In the genomic region with DNA sequence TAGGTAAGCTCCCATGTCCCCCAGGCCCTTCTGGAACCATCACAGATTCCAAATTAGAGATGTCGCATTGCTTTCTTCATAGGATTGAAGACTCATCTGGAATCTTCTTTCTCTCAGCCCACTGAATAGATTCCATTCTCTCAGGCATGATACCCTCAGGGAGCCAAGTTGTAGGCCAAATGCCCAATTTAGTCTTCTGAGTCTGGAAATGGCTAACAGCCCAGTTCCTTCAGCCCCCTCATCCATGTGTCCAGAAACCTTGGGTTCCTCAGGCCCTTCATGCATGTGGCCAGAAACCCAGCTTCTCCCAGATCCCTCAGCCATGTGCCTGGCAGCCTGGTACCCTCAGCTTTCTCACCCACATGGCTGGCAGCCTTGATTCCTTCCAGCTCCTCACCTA, we compare ENCODE assay signal across 22 mouse cellular contexts.
DNase-seq lines count a peak whose midpoint lies in the region; ATAC-seq lines count a peak whose summit lies in the region.
"Had no signal": no experiment of that assay in that cellular context is flagged by ENCODE, and none has a peak within 500 bp of the region (broad histone marks: within the 10 kb centered on the region; RNA-seq: fewer than 3 reads in every experiment).

No protein-coding gene starts in this region.

- no peak overlapping the region for H3K9ac ChIP-seq in embryonic facial prominence, embryonic 12.5 days
- no peak overlapping the region for H3K9ac ChIP-seq in embryonic facial prominence, embryonic 13.5 days
- no peak overlapping the region for H3K9ac ChIP-seq in forebrain, embryonic 15.5 days (replicated peaks)
- H3K9ac ChIP-seq: heart, embryonic 13.5 days; hindbrain, embryonic 15.5 days; intestine, embryonic 15.5 days had no signal

- H3K4me2 ChIP-seq in embryonic facial prominence, embryonic 12.5 days (replicated peaks), result no peak overlapping the region
- no peak overlapping the region for H3K4me2 ChIP-seq in embryonic facial prominence, embryonic 13.5 days
- no peak overlapping the region for H3K4me2 ChIP-seq in forebrain, embryonic 15.5 days (replicated peaks)
- H3K4me2 ChIP-seq: heart, embryonic 13.5 days; hindbrain, embryonic 15.5 days; intestine, embryonic 15.5 days had no signal

- no peak for ATAC-seq in embryonic facial prominence, embryonic 12.5 days (ENCODE audit: insufficient number of reproducible peaks, insufficient read depth, low FRiP score, low TSS enrichment)
- no peak for ATAC-seq in embryonic facial prominence, embryonic 13.5 days (ENCODE audit: insufficient number of reproducible peaks, insufficient read depth, low FRiP score, low TSS enrichment, low read depth)
- ATAC-seq in forebrain, embryonic 15.5 days (replicated peaks), result no peak
- ATAC-seq: activated CD4-positive, CD25-positive, alpha-beta regulatory T cell, adult 4 months; CD4-positive, CD25-positive, alpha-beta regulatory T cell, adult 4 months; forebrain, embryonic 14.5 days; intestine, embryonic 15.5 days had no signal

- DNase-seq in embryonic facial prominence, embryonic 10.5 days (ENCODE audit: low spot score), result no peak
- peak; percentile 39 for DNase-seq in Muller cell, postnatal 12 days (ENCODE audit: inconsistent ontology term)
- no peak for DNase-seq in spleen, postnatal 10 days (ENCODE audit: low spot score in 2 of 2)
- DNase-seq: adrenal gland, adult 8-10 months; adrenal gland, postnatal 25 days; cerebellum, adult 18-20 months; cerebellum, adult 9-11 months; gastrocnemius, postnatal 25 days; heart, adult 2 months; heart, postnatal 14 days; heart, postnatal 4 days; kidney, adult 11 months had no signal

- H3K36me3 ChIP-seq in embryonic facial prominence, embryonic 12.5 days, result no peaks in the 10 kb centered on the region
- no peaks in the 10 kb centered on the region for H3K36me3 ChIP-seq in embryonic facial prominence, embryonic 10.5 days (replicated peaks)
- no peaks in the 10 kb centered on the region for H3K36me3 ChIP-seq in embryonic facial prominence, embryonic 13.5 days
- H3K36me3 ChIP-seq in forebrain, embryonic 15.5 days, result no peaks in the 10 kb centered on the region
- H3K36me3 ChIP-seq: hindbrain, embryonic 15.5 days; intestine, embryonic 15.5 days had no signal

- H3K4me3 ChIP-seq in embryonic facial prominence, embryonic 12.5 days, result no peak overlapping the region
- no peak overlapping the region for H3K4me3 ChIP-seq in embryonic facial prominence, embryonic 10.5 days
- no peak overlapping the region for H3K4me3 ChIP-seq in embryonic facial prominence, embryonic 13.5 days
- no peak overlapping the region for H3K4me3 ChIP-seq in forebrain, embryonic 15.5 days
- H3K4me3 ChIP-seq: heart, adult 2 months; heart, embryonic 10.5 days; heart, embryonic 13.5 days; hindbrain, embryonic 15.5 days; intestine, embryonic 15.5 days had no signal

- no peaks in the 10 kb centered on the region for H3K27me3 ChIP-seq in embryonic facial prominence, embryonic 12.5 days
- H3K27me3 ChIP-seq in embryonic facial prominence, embryonic 10.5 days (replicated peaks; ENCODE audit: low read depth, poor library complexity, severe bottlenecking), result no peaks in the 10 kb centered on the region
- H3K27me3 ChIP-seq in embryonic facial prominence, embryonic 13.5 days, result no peaks in the 10 kb centered on the region
- H3K27me3 ChIP-seq in forebrain, embryonic 15.5 days, result no peaks in the 10 kb centered on the region
- H3K27me3 ChIP-seq: heart, embryonic 13.5 days; hindbrain, embryonic 15.5 days; intestine, embryonic 15.5 days had no signal

- H3K4me1 ChIP-seq in embryonic facial prominence, embryonic 12.5 days, result peaks cover 7% of the 10 kb centered on the region
- H3K4me1 ChIP-seq in embryonic facial prominence, embryonic 10.5 days, result peaks cover 17% of the 10 kb centered on the region
- peaks cover 41% of the 10 kb centered on the region for H3K4me1 ChIP-seq in embryonic facial prominence, embryonic 13.5 days
- H3K4me1 ChIP-seq in forebrain, embryonic 15.5 days, result no peaks in the 10 kb centered on the region
- H3K4me1 ChIP-seq: heart, embryonic 10.5 days; hindbrain, embryonic 15.5 days; intestine, embryonic 15.5 days had no signal

- H3K27ac ChIP-seq in embryonic facial prominence, embryonic 12.5 days, result 0 out of 2 replicates have a peak overlapping the region, but pooled peaks have one; percentile 18
- no peak overlapping the region for H3K27ac ChIP-seq in embryonic facial prominence, embryonic 10.5 days (replicated peaks)
- H3K27ac ChIP-seq in embryonic facial prominence, embryonic 13.5 days, result peak overlapping the region; percentile 90
- H3K27ac ChIP-seq in forebrain, embryonic 15.5 days (replicated peaks), result no peak overlapping the region
- H3K27ac ChIP-seq: heart, adult 2 months; heart, embryonic 10.5 days; heart, embryonic 13.5 days; hindbrain, embryonic 15.5 days; intestine, embryonic 15.5 days had no signal

- WGBS in embryonic facial prominence, embryonic 12.5 days, result 88% methylated on average over 1 of the region's 1 CpGs
- 93% methylated on average over 1 of the region's 1 CpGs for WGBS in embryonic facial prominence, embryonic 10.5 days
- WGBS in embryonic facial prominence, embryonic 13.5 days, result 61% methylated on average over 1 of the region's 1 CpGs
- 97% methylated on average over 1 of the region's 1 CpGs for WGBS in forebrain, embryonic 15.5 days

- no peaks in the 10 kb centered on the region for H3K9me3 ChIP-seq in embryonic facial prominence, embryonic 12.5 days
- H3K9me3 ChIP-seq in embryonic facial prominence, embryonic 10.5 days, result no peaks in the 10 kb centered on the region
- no peaks in the 10 kb centered on the region for H3K9me3 ChIP-seq in embryonic facial prominence, embryonic 13.5 days
- H3K9me3 ChIP-seq in forebrain, embryonic 15.5 days, result no peaks in the 10 kb centered on the region
- H3K9me3 ChIP-seq: heart, embryonic 10.5 days; heart, embryonic 13.5 days; hindbrain, embryonic 15.5 days; intestine, embryonic 15.5 days had no signal

Comparison
In these comparisons a context has a peak if more than half of its experiments do, and no peak if none do; other contexts are left out.
1. H3K27ac ChIP-seq: peak in embryonic facial prominence, embryonic 12.5 days (single experiment) and embryonic facial prominence, embryonic 13.5 days (single experiment); none in embryonic facial prominence, embryonic 10.5 days (single experiment) and forebrain, embryonic 15.5 days (single experiment).